Mouse (Mus musculus): ENCODE measurements around the gene Mrvi1.

DNA sequence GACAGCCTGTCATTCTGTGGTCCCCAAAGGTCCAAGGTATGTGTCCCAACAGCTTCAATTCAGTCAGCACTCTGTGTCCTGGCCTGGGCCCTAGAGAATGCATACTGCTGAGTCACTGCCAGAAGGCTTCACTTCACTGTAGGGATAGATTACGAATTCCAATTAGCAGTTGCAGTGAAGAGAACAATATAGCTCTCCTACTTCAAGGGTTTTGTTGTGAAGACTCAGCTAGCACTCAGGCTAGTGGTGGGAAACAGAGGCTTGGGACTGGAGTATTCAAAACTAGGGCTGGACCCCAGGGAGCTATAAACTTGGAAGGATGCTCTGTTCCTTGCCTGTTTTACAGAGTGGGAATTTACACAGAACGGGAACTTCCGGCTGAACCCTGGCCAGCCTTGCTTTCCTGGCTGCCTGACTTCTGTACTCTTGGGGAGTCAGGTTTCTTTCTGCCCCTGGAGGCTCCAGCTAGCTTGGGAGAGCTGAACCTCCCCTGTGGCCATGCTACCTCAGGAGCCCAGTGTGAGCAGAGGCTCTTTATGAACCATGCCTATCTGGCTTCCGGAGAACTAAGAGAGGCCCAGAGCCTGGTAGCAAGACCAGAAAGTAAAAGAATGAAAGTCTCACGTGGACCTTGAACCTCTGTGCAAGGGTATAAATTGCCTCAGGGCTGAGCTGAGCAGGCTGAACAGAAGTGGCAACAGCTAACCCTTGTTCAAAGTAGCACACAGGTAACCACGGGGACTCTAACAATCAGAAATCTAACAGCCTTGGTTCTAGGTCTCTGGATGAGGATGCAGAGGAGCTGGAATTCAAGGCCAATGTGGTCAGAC, 40.3 kb downstream of the Mrvi1 start:
- TF ChIP-seq TBP (conservative IDR thresholded peaks at IDR 0.05; ENCODE audit: low read depth, low read length) (no peak), MAX (IDR thresholded peaks at IDR 0.05; ENCODE audit: low read length) (no peak), CTCF (conservative IDR thresholded peaks at IDR 0.05 in 1 of 2, IDR thresholded peaks at IDR 0.05 in 1 of 2; ENCODE audit: low read depth in 2 of 2, low read length in 2 of 2) (no peak), CHD1 (IDR thresholded peaks at IDR 0.05; ENCODE audit: low read depth, low read length) (no peak)

All from CH12.LX (cell line).